Mouse (Mus musculus) gastrocnemius, postnatal 10 days (tissue): ENCODE data around the gene Col25a1. TPM values are rescaled to one million over a fixed set of nuclear protein-coding genes. Genes with fewer than 3 reads are reported as not detected.

Experiments
- DNase-seq: peaks from one replicate; pipeline ENCODE4 v3.0.0; 2021; ENCODE audit warnings: mixed read lengths
- long read RNA-seq, 2 experiments: library from polyadenylated mRNA; stranded (forward); transcript quantifications; one replicate each; pipeline ENCODE4 v2.0.0; 2021
- total RNA-seq, 2 experiments: library from RNA; stranded (reverse); gene quantifications; 2 replicates each; pipeline ENCODE4 v1.2.3; 2021

Gene Col25a1
- total RNA-seq: 1 to 10 TPM; 1.0 to 2.1 TPM
- long read RNA-seq, experiment 1: 0 reads
- long read RNA-seq, experiment 2: 0 reads

DNA sequence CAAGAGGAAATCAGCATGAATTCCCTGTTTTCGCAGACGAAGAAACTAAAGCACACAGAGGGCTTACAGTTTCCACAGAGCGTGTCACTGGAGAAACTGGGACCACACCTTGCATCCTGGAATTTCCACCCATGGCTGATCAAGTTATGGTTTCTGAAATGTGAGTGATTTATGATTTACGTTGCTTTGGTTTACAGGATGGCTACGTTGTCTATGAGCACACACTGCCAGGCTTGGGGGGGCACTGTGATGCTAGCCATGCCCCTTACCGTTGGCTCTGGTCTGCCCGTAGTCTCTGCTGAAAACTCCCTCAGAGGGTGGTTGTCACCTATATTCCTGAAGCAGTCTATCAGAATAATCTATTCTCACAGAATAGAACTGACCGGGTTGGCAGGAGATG, at the start of gene Col25a1:
Gene Col25a1, plus strand, starts transcription at position 301 of the 400 bp plus-strand sequence.
- no peak for DNase-seq

DNA sequence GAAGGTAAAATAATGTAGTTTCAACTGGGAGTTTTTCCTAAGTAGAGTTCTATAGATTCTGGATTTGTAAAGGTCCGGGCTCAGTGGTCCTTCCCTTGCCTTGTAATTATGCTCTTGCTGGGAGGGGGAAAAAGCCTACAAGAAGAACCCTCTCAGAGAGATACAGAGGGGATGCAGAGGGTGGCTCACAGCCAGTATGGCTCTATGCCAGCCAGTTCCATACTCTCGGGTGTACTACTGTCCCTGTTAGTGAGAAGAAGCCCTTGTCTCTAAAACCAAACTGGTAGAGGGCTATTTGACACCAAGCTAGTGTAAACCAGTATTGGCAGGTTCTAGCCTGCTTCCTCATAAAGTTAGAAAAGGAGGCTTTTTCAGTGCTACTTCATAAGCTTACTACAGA, 48.0 kb upstream of the Col25a1 start:
- DNase-seq: no peak

DNA sequence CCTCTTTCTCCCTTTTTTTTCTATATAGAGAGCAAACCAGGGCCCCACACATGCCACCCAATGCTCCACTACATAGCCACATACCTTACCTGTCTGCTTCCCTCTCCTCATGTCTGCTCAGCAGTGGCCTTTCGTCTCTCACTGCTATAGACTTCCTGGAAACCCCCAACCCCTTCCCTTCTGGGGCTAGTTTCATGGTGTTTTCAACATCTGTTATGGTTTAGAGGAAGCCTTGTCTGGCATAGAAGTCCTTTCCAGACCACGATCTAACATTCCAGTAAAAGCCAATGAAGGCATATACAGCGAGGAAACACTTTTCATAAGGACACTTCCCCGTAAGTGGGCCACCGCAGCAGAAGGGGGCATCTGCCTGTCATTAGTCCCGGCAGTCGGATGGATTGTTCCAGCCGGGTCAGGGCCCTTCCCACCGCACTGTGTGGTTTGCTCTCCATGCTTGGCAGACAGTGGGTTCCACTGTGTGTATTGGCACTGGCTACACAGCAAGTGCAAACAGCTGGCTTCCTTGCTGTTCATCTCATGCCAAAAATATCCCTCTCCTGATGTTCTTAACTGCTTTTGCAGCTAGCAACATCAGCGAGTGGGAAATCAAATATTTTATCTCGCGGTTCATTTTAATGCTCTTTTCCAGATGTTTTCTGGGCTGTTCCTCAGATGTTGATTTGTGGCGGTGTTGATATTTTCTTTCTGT, 44.8 kb upstream of the Col25a1 start:
- DNase-seq: peak; percentile 24

DNA sequence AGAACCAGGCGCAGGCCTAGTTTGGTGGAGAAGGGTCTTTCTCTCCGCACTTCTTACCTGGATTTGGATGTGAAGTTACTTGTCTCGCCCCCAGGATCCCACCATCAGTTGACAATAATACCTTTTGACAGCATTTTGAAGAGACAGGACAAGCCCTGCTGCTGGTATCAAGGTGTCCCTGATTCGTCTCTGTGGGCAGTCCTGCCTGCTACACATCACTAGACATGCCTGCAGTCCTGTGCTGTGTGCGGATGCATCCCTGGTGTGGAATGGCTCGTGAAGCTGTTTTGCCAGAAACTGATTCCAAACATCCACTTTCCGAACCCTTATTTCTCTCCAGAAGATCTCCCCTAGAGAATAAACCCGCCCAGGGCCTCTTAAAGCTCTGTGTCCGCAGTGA, 43.8 kb upstream of the Col25a1 start:
- no peak for DNase-seq

DNA sequence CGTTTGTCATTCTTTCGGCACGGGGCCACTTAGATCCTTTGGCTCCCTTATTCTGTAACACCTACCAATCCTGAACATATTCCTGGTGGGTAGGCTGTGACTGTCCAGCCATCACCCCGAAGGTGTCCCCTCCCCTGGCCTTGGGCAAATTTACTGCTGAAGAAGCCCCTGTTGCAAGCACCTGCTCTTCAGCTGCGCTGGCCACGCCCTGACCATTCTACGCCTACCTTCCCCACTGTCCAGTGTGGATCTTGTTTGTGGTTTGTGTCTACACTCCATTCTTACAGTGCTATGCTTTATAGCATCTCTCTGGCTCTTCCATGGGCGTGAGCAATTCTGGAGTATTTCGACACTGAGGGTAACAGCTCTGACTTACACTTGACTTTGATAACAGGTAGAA, 42.6 kb upstream of the Col25a1 start:
- DNase-seq: no peak

DNA sequence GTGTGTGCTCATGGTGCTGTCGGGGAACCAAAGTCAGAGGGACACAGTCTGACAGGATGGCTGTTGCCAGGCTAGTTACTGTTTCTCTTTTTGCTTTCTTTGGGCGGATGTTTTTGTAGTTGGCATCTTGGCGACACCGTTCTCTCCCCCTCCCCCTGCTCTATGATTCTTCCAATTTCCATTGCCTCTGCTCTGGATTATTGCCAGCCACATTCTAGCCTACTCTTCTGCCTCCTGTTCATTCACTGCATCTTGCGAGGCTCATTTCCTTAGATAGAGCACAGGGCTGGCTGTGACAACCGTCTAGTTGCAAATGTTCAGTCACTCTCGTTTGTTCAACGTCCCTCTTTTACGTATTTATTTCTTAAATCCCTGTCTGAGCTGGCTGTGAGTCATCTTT, 40.8 kb upstream of the Col25a1 start:
- DNase-seq: no peak

DNA sequence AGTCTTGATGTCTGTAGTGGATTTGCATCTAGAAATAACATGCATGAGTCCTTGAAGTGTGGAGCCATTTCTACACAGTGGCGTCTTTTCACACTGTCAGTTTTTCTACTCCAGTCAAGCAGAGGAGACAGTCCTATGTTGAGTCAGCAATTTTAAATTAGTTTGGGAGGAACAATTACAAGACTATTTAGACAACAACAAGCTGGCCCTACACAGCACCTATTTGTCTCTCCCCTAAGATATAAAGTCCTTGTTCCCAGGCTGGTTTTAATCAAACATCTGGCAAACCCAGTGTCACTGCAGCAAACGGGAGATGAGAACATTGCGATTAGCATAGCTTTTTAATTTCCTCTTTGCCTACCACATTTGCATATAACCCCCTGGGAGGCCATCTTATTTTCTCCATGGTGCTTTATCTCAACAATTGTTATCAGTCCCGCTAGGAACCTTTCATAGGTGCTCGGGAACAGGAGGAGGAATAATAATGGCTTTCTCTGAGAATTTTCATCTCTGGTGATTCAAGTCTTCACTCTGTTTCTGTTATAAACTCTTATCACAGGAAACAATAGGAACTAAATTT, 37.1 kb upstream of the Col25a1 start:
- DNase-seq: no peak

DNA sequence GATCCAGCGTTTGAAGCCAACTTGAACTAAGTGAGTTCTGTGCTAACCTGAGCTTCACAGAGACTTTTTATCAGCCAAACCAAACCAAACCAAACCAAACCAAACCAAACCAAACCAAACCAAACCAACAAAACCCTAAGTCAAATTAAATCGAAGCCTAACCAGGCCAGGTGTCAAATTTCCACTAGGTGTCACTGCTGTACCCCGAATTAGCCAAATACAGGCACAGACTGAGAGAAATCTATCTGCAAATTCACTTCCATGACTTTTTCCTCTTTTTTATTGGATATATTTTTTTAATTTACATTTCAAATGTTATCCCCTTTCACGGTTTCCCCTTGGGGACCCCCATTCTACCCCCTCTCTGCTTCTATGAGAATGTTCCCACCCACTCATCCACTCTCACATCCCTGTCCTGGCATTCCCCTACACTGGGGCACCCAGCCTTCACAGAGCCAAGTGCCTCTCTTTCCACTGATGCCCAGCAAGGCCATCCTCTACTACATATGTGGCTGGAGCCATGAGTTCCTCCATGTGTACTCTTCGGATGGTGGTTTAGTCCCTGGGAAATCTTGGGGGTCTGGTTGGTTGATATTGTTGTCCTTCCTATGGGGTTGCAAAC, 36.0 kb upstream of the Col25a1 start:
- DNase-seq: no peak

DNA sequence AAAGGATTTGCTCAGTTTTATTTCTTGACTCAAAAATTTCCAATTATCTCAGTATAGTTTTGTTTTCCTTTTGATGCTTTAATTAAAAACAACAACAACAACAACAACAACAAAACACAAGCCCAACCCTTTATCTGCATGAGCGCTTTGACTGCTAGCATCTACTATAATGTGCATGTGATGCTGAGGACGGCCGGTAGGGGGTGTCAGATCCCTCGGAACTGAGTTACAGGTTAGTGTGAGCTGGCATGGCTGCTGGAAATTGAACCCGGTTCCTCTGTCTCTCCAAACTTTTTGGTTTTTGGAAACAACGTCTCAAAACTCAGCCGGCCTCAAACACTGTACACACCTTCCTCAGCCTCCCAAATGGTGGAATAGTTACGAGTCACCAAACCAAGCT, 27.8 kb upstream of the Col25a1 start:
- DNase-seq: peak; percentile 33

DNA sequence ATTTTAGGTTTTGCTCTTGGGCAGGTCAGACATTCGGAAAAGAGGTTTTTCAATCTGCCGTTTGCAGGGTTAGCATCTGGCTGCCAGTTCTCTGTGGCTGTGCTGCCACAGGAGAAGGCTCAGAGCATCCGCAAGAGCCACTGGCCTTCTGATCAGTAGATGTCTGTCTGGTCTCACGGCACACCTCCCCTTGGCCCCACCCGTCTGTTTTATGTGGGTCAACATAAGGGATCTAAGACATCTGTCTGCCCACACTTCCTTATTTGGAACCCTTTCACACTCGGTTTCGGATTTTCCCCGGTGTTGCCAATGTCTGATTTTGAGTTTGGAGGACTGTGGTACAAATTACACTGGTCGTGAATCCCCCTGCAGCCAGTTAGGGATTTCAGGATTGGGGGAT, 26.8 kb upstream of the Col25a1 start:
- DNase-seq: no peak

DNA sequence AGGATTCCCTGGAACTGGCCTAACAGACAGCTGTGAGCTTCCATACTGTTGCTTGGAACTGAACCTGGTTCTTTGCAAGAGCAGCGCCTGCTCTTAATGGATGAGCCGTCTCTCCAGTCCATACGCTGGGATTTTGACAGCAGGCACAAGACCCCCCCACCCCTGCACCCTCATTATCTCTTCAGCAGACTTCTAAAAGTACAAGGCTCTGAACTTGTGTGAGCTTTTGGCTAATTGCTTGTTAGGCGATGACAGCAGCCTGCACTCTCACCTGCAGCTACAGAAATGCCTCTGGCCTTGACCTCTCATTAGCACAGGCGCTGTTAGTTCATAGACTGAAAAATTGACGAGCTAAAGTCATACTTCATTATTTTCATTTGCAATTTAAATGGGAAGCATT, 14.4 kb upstream of the Col25a1 start:
- no peak for DNase-seq

DNA sequence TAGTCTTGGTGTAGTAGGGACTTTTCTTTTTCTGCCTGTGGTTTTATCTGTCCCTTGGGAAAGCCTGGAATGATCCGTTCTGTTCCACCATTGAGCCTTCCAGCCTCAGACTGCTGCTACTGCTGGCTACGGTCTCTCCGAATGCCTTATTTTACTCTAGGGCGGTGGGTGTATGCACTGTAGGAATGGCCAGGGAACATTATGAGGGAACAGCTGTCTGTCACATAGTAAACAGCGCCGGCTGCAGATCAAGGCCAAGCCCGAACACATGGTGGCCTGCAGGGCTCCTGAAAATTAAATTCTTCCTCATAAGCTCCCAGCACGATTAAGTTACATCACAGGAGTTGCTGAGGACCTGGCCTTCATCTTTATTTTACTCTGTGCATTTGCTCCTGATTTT, 3.5 kb upstream of the Col25a1 start:
- no peak for DNase-seq

DNA sequence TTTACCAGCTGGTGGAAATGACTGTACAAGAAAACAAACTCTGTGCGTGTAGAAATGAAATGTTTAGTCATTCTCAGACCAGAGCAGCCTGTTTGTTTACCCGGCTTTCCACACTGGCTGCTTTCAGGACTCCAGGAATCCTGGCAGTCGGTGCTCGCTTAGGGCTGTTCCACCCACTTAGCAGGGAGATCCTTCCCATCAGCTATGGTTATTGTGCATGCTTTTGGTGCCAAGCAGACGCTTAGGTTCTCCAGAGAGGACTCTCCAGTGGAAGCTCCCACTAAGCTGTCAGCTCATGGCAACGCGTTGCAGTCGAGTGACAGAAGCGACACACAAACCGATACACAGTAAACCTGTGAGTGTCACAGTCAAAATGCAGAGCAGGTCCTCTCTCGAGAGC, 2.7 kb upstream of the Col25a1 start:
- no peak for DNase-seq

DNA sequence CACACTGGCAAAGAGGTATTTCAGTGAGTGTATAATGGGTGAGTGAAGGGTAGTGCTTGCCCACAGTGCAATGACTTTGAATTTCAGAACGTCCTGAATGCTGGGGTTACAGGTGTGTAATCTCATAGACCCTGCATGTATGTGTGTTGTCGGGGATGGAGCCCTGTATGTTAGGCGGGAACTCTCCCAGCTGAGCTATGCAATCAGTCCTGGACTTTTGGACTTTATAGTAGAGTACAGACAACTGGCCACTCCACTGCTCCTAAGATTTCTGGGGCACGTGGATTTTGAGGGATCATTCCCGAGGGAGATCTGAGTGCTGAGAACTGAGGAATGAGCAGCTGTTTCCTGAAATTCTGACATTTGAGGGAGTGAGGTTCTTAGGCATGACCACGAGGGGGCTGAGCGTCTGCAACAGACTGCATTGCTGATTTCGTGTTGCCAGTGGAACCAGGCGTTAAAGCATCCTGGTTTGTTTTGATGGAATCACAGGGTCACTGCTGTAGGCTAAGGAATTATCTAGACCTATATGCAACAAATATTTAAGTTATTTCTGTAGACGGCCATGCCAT, 1.6 kb upstream of the Col25a1 start:
- DNase-seq: no peak

DNA sequence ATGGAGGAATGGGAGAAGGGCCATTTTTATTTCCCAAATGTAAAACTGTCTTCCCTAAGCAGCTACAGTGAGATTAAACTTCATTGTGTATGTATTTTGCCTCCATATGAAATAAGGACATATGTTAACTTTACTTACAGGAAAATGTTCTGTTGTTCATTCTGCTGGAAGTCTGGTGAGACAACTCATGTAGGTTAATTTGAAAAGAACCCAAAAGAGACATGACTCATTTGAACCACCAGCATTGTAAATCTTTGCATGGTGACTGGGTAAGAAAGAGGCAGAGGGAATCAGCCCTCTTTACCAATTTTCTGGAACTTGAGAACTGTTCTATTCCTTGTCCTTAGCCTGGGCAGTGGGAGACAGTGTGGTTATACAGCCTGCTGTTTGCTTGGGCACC, 5.9 kb downstream of the Col25a1 start:
- DNase-seq: no peak

DNA sequence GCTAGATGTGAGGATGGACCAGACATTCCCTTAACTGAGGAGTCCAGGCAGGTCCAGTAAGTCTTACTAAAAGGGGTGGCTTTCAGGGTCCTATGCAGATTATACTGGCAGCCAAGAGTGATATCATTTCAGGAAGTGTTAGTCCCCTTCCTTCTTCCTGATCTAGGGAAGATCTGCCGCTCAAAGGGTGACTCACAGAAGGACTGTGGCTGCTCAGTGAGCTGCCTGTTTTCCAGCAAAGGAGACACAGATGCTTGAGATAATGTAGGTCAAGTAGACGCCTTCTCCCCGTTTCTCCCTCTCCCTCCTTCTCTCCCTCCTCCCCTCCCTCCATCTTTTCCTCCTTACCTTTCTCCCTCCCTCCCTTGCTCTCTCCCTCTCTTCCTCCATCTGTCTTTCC, 6.3 kb downstream of the Col25a1 start:
- DNase-seq: no peak

DNA sequence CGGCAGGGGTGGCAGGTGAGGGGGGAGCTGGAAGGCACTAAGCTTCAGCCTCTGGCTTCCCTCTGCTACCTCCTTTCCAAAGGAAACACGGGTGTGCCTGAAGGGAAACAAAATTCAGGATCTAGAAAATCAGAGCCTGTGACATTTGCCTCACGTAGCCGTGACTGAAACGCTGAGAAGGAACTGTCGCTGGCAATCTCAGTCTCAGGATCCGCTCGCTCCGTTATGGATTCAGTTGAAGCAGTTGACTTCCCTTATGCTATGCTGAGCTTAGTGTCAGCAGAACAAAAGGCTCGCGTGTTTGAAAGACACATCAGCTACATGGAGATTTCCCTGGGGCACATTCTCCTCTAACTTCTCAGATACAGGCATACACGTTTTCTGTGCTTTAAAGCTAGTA, 14.6 kb downstream of the Col25a1 start:
- DNase-seq: no peak

DNA sequence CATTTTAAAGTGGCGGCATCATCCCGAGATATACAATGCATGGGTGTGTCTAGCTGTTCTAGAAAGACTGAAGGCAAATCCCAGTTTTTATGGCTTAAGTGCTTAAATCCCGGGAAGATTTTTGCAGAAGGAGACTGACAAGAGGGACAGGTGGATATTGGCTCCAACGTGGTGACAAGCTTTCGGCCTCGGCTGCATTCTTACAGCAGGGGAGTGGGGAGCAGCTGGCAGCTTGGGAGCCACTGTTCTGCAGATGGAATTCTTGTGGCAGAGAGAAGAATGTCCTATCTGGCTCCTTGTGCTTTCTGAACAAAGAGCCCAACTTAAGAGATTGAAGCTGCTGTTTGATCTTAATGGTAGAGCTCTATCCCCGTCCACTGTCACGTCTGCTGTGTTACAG, 16.5 kb downstream of the Col25a1 start:
- no peak for DNase-seq

DNA sequence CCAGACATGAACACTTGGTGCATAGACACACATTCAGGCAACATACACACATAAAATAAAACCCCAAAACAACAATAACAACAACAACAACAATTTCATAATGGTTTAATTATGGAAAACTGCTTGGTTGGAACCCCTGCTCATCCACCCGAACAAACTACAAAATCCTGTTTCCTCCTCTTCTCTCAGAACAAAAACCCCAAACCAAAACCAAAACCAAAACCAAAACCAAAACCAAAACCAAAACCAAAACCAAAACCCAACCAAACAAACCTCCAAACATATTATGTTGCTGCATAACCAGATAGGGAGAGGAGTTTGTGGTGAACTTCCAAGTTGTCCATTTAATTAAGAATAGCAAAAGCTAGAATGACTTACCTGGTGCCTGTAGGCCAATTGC, 17.9 kb downstream of the Col25a1 start:
- DNase-seq: no peak

DNA sequence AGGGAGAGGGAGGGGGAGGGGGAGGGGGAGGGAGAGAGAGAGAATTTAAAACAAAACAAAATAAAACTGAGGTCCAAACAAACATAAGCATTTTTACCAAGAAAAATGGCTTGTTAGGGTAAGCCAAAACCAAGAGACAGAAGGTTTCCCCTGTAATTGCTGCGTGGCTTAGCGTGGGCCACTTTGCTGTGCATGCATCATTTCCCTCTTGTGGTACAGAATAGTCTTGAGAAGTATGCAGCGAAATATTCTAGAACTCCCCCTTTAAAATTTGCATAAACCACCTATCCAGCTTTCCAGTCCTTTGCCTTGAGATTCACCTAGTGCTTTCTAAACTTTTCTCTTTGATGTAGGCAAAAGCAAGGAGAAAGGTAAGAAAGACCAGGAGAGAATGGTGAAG, 21.8 kb downstream of the Col25a1 start:
- DNase-seq: no peak

DNA sequence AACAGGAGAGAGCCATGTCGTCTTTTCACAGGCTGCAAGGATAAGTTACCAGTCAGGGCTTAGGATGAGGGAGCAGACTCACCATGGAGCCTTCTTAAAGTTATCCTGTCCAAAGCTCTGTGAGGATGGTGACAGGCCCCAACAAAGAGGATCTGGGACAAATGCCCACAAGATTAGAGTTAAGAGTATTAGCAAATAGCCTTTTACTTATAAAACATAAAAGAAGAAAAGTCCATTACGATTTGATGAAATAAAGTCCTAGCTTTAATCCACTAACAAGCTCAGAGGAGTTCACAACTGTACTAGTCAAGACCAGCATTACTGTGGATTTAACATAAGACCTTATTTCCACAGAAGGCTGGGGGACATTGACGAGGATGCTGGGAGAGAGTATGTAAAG, 26.2 kb downstream of the Col25a1 start:
- no peak for DNase-seq

DNA sequence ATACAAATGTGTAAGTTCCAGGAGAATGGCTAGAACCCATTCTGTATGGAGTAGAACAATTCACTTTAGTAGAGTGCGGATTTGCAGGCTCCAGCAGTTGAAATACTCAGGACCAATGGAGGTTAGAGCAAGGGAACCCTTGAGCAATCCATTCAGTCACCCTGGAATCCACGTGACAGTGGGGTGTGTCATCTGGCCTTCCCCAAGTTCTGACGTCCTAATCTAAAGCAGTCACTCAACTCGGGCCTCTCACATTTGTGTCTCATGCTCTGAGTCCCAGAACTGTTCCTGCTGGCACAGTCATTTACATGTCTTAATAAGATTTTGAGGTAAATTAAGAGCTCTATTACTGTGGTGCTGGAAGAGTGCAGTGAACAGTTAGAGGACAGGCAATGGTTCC, 28.6 kb downstream of the Col25a1 start:
- DNase-seq: no peak

DNA sequence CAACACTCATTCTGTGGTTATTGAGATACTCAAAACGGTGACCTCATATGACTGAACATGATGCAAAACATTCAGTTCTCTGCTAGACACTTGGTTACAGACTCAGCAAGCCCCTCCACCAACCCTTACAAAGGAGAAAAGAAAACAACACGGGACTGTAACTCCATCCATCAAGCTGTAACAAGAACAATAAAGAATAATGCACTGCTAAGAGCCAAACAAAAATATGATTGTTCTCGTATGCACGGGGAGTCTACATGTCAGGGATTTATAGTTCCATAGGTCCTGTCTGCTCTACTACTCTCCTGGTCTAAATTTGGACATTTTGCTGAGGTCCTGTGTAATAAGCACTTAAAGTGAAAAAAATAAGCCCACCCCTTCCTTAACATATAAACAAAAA, 29.6 kb downstream of the Col25a1 start:
- no peak for DNase-seq
